Mouse (Mus musculus) embryonic facial prominence, embryonic 14.5 days (tissue): Measurements from ENCODE around the gene Obp2a. TPM values are rescaled to one million over a fixed set of nuclear protein-coding genes. Genes with fewer than 3 reads are reported as not detected.
A peak's percentile ranks its signal among the peaks of the same experiment; 100 is the strongest.
"Not testable (repeated sequence)": the region's sequence is repeated elsewhere in the genome, so short reads cannot be mapped to it uniquely, and the experiment has no call there.

Source experiments
- ATAC-seq: fragments of 200-750 bp; cut with Nextera tagmentation; 2 replicates; pipeline ENCODE4 v1.8.0; 2017; ENCODE audit warnings: low read depth, moderate number of reproducible peaks, moderate TSS enrichment
- DNase-seq: peaks from one replicate; pipeline ENCODE4 v3.0.0-alpha.2; 2015; ENCODE audit warnings: low spot score
- H3K27ac ChIP-seq: fragments of 300-500 bp; sonication (generic); replicated peaks from 2 replicates; pipeline ENCODE4 v1.5.1; 2014; ENCODE audit warnings: low read depth, mild to moderate bottlenecking, low read length, moderate library complexity
- H3K27me3 ChIP-seq: fragments of 300-500 bp; sonication (generic); replicated peaks from 2 replicates; pipeline ENCODE4 v1.6.1; 2014; ENCODE audit warnings: low read length; ENCODE audit not compliant: control insufficient read depth, insufficient read depth
- H3K36me3 ChIP-seq: fragments of 300-500 bp; sonication (generic); 2 replicates; pipeline ENCODE4 v1.6.1; 2014; ENCODE audit warnings: low read length, mixed read lengths; ENCODE audit not compliant: control insufficient read depth, insufficient read depth
- H3K4me1 ChIP-seq: fragments of 300-500 bp; sonication (generic); 2 replicates; pipeline ENCODE4 v1.6.1; 2014; ENCODE audit warnings: antibody characterized with exemption, low read length; ENCODE audit not compliant: control insufficient read depth, insufficient read depth
- H3K4me2 ChIP-seq: fragments of 300-500 bp; sonication (generic); 2 replicates; pipeline ENCODE4 v1.6.1; 2014; ENCODE audit warnings: low read depth, mild to moderate bottlenecking, low read length, moderate library complexity, mixed read lengths
- H3K4me3 ChIP-seq: fragments of 300-500 bp; sonication (generic); 2 replicates; pipeline ENCODE4 v1.5.1; 2014; ENCODE audit warnings: low read depth, mild to moderate bottlenecking, low read length
- H3K9ac ChIP-seq: fragments of 300-500 bp; sonication (generic); 2 replicates; pipeline ENCODE4 v1.6.1; 2014; ENCODE audit warnings: low read depth, mild to moderate bottlenecking, low read length, moderate library complexity, mixed read lengths
- H3K9me3 ChIP-seq: fragments of 300-500 bp; sonication (generic); 2 replicates; pipeline ENCODE4 v1.6.1; 2016; ENCODE audit warnings: low read length; ENCODE audit not compliant: control insufficient read depth
- WGBS: fragments of 180-500 bp; shearing (Covaris S2); extraction: QIAGEN DNeasy Blood & Tissue Kit; methylation state at CpG from one replicate; pipeline ENCODE4 v1.1.7; 2014; 5-methylcytosine and 5-hydroxymethylcytosine counted together
- polyA plus RNA-seq: library from polyadenylated mRNA; unstranded; fragments of >200 nt; fragmentation: Nextera tagmentation; extraction: Ambion mirVana; gene quantifications from 2 replicates; pipeline ENCODE4 v1.2.1, GENCODE M21; 2014

Gene Obp2a
- polyA plus RNA-seq, 1 experiment from 2014 or later, result not detected

DNA sequence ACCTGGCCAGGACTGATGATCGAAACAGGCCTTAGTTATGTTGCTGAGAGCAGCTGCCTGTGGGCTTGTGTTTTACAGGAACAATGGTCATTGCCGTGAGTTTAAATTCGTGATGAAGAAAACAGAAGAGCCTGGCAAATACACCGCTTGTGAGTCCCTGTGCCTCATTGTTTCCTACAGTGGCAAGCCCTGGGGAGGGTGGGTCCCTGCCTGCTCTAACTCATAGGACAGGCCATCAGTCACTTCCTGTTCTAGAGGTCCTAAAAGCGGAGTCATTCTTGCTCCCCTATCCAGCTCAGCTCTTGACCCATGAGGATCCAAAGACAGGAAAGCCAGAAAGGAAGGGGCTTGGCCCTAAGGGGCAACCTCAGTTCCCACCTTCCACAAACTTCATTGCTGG, 1.2 kb downstream of the Obp2a start:
- ATAC-seq (no peak), DNase-seq (no peak)
- Histone ChIP-seq H3K9ac (no peak overlapping the region), H3K27ac (no peak overlapping the region), H3K4me3 (no peak overlapping the region), H3K4me1 (no peaks in the 10 kb centered on the region), H3K9me3 (no peaks in the 10 kb centered on the region), H3K4me2 (no peak overlapping the region), H3K36me3 (no peaks in the 10 kb centered on the region), H3K27me3 (no peaks in the 10 kb centered on the region)
- WGBS, result 76% methylated on average over 5 of the region's 5 CpGs

DNA sequence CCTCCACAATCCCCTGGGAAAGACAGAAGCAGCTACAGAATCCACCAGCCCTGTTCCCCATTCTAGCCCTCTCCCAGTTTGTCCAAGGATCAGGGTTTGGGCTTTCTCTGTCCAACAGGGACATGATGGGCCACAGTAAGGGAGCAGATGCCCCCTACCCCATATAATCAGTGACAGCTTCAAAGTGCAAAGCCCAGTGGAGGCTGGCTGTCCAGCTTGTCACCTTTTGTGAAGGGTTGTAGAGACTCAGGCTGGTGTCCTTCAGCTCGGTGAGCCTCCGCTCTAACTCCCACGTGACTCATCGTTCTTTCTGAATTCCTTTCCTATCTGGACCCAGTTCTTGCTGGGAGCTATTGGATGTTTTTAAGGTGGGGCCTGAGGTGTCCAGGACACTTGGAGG, 3.9 kb downstream of the Obp2a start:
- H3K4me2 ChIP-seq, result no peak overlapping the region
- no peak overlapping the region for H3K9ac ChIP-seq
- H3K4me3 ChIP-seq, result no peak overlapping the region
- ATAC-seq (no peak), DNase-seq (no peak)
- H3K27ac ChIP-seq, result no peak overlapping the region
- no peaks in the 10 kb centered on the region for H3K36me3 ChIP-seq
- no peaks in the 10 kb centered on the region for H3K9me3 ChIP-seq
- no peaks in the 10 kb centered on the region for H3K27me3 ChIP-seq
- 83% methylated on average over 4 of the region's 4 CpGs for WGBS
- H3K4me1 ChIP-seq, result 0 out of 2 replicates have a peak, but pooled peaks cover 8% of the 10 kb centered on the region

DNA sequence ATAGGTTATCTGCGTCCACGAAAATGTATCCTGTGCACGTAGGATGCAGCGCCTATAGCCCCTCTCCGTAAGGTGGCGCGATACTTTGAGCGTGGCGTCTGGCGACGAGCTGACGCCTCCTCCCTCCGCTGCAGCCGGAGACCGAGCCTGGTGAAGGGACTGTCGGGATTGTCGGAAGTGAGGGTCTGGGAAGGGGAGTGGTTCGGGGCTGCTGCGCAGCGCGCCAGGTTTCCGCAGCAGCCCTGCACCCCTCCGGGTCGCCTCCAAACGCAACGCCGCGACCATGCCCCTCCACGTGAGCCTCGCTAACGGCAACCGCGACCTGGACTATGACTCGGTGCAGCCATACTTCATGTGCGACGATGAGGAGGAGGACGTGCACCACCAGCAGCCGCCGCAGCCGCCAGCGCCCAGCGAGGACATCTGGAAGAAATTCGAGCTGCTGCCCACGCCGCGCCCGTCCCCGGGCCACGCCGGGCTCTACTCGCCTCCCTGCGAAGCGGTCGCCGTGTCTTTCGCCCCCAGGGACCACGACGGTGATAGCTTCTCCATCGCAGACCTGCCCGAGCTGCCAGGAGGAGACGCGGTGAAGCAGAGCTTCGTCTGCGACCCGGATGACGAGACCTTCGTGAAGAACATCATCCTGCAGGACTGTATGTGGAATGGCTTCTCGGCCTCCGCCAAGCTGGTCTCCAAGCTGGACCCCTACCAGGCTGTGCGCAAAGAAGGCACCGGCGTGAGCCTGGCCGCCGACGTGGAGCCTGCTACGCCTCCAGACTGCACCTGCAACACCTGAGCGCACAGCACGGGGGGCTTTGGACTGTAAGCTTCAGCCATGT, 7.0 kb downstream of the Obp2a start, which contains the start of gene Bmyc:
Gene Bmyc (plus strand): TSS at position 97 of the 839 bp plus-strand sequence.
- peaks cover 12% of the 10 kb centered on the region; the same call in 1 of the 2 replicates for H3K4me1 ChIP-seq
- H3K27me3 ChIP-seq, result no peaks in the 10 kb centered on the region
- peak within 1 kb of the TSS; percentile 80 for H3K27ac ChIP-seq
- peak within 1 kb of the TSS; percentile 82 for H3K9ac ChIP-seq
- peak within 1 kb of the TSS; percentile 79 for H3K4me3 ChIP-seq
- DNase-seq (peak; percentile 95), ATAC-seq (peak; percentile 96)
- under 1% methylated on average over 67 of the region's 78 CpGs for WGBS
- no peaks in the 10 kb centered on the region for H3K36me3 ChIP-seq
- H3K9me3 ChIP-seq, result no peaks in the 10 kb centered on the region
- peak within 1 kb of the TSS; percentile 94 for H3K4me2 ChIP-seq

DNA sequence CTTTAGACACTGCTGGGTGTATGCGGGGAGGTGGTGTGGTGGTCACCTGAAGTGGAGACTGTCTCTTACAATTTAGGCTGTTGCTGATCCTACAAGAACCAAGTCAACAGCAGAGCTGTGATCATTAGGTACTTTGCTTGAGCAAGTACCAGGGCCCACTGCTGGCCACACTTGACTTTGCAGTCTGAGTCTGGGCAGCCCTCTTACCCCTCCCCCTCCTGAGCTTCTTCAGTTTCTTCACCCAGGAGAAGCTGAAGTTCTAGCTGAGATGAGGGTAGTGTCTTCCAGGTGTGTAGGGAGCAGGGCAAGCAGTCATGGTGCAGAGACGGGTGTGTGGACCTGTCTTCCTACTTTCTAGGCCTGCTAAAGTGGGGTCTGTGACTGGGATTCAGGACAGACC, 8.3 kb downstream of the Obp2a start:
- whole genome bisulfite sequencing, result 71% methylated on average over 2 of the region's 2 CpGs
- ATAC-seq (no peak), DNase-seq (peak; percentile 33)
- H3K4me1 ChIP-seq, result peaks cover 12% of the 10 kb centered on the region; the same call in 1 of the 2 replicates
- no peak overlapping the region for H3K27ac ChIP-seq
- H3K36me3 ChIP-seq, result no peaks in the 10 kb centered on the region
- H3K4me3 ChIP-seq, result no peak overlapping the region
- H3K4me2 ChIP-seq, result peak overlapping the region; percentile 94
- no peaks in the 10 kb centered on the region for H3K9me3 ChIP-seq
- no peaks in the 10 kb centered on the region for H3K27me3 ChIP-seq
- H3K9ac ChIP-seq, result 0 out of 2 replicates have a peak overlapping the region, but pooled peaks have one; percentile 14

DNA sequence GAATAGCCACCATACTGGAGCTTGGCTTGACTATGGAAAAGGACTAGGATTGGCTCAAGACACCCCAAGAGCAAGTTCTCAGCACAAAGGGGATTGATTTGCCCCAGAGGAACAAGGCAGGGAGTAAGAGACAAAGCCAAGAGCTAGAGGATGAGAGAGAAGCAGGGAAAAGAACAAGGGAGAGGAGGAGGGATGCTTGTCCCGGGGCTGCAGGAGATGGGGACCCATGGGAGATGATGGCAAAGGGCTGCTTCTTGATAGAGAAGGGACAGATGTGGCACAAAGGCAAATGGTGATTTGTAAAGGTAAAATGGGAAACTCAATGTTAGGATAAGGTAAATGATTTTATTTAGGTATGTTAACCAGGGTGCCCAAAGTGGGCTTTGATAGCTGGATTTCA, 9.2 kb downstream of the Obp2a start:
- not testable (repeated sequence) for H3K4me3 ChIP-seq, H3K9ac ChIP-seq, H3K27ac ChIP-seq, H3K4me2 ChIP-seq, DNase-seq, H3K27me3 ChIP-seq, H3K9me3 ChIP-seq, ATAC-seq, H3K36me3 ChIP-seq
- 75% methylated on average over 1 of the region's 1 CpGs for WGBS
- H3K4me1 ChIP-seq, result peaks cover 12% of the 10 kb centered on the region; the same call in 1 of the 2 replicates

DNA sequence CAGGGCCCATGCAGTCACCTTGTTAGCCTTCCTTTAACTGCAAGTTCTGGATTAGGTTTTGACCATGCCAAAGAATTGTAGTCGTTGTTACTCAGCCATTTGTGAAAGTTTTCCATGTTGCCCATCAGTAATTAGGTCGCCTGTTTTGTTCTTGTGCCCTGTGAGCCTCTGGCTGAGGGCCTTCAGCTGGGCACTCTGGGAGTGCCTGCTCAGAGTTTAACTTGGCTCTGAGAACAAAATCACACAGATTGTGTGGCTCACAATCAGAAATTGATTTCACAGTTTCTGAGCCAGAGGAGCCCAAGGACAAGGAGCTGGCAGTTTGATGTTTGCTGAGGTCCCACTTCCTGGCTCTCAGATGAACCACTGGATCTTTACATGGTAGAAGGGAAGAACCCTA, 9.9 kb downstream of the Obp2a start:
- H3K4me3 ChIP-seq, H3K9me3 ChIP-seq, H3K36me3 ChIP-seq, ATAC-seq, DNase-seq, H3K27ac ChIP-seq, H3K27me3 ChIP-seq, H3K4me2 ChIP-seq, H3K9ac ChIP-seq: not testable (repeated sequence)
- 77% methylated on average over 2 of the region's 2 CpGs for WGBS
- peaks cover 12% of the 10 kb centered on the region; the same call in 1 of the 2 replicates for H3K4me1 ChIP-seq

DNA sequence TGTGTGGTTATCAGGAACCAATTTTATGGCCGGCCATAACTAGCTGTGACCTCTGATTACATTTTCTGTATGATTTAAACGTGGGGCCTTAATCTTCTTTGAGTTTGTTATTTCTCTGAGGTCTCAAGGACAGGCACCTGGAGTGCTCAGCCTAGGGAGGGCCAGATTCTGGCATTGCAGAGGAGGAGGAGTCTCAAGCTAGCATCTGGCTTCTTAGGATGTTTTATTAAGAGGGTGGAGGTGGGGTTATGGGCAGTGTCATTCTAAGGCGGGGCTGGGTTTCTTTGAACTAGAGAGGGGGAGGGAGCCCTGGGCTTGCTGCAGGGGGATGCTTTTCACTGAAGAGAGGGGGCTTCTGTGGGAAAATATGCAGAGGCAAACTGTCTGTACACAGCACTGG, 11.8 kb downstream of the Obp2a start:
- DNase-seq, H3K4me2 ChIP-seq, H3K36me3 ChIP-seq, H3K27me3 ChIP-seq, H3K27ac ChIP-seq, H3K9me3 ChIP-seq, H3K4me3 ChIP-seq, H3K9ac ChIP-seq, ATAC-seq: not testable (repeated sequence)
- H3K4me1 ChIP-seq, result peaks cover 12% of the 10 kb centered on the region; the same call in 1 of the 2 replicates
- 17% methylated on average over 3 of the region's 3 CpGs for WGBS

DNA sequence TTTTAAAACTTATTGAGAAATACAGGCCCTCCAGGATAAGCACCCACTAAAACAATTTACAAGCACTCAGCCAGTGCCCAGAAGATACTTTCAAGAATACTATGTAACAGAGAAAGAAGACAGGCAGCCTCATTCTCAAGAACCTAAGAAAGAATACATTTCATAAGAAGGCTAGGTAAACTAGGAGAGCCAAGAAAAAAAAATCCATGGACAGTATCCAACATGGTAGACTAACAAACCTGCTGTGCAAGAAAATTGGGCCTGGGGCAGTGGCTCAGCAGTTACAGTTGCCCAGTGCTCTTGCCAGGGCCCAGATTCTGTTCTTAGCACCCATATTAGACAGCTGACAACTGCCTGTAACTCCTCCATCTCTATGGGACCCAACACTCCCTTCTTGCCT, 17.4 kb downstream of the Obp2a start:
- no peak overlapping the region for H3K4me3 ChIP-seq
- H3K4me2 ChIP-seq, result no peak overlapping the region
- H3K27me3 ChIP-seq, result no peaks in the 10 kb centered on the region
- ATAC-seq, result no peak
- no peaks in the 10 kb centered on the region for H3K36me3 ChIP-seq
- no peak overlapping the region for H3K27ac ChIP-seq
- H3K9ac ChIP-seq, result no peak overlapping the region
- no peak for DNase-seq
- H3K4me1 ChIP-seq, result no peaks in the 10 kb centered on the region
- no peaks in the 10 kb centered on the region for H3K9me3 ChIP-seq
